Mouse (Mus musculus): Measurements from ENCODE around the gene Gm26620.

Gene Gm26620

GRCm38 (mm10) chr1:170896651-170897281 is 11.9 kb downstream of the Gm26620 start:
- Histone ChIP-seq H3K4me1 (replicated peaks; ENCODE audit: low read depth, low read length) (peaks cover 53% of the 10 kb centered on the region), H3K9me3 (ENCODE audit: low read length) (no peaks in the 10 kb centered on the region), H3K27me3 (ENCODE audit: insufficient read depth, low read length) (no peaks in the 10 kb centered on the region), H3K36me3 (ENCODE audit: insufficient read depth, low read length) (no peaks in the 10 kb centered on the region), H3K4me3 (replicated peaks; ENCODE audit: low read length) (no peak overlapping the region)
- TF ChIP-seq POU5F1 (IDR thresholded peaks at IDR 0.05; ENCODE audit: borderline replicate concordance, low read length), result no peak
- no peak for TF ChIP-seq CTCF (conservative IDR thresholded peaks at IDR 0.05; ENCODE audit: low read length)
- no peak for TF ChIP-seq NANOG (IDR thresholded peaks at IDR 0.05; ENCODE audit: borderline replicate concordance, low read length)

GRCm38 (mm10) chr1:170898413-170899075 is 13.7 kb downstream of the Gm26620 start:
- Histone ChIP-seq H3K4me3 (replicated peaks; ENCODE audit: low read length) (no peak overlapping the region), H3K36me3 (ENCODE audit: insufficient read depth, low read length) (no peaks in the 10 kb centered on the region), H3K4me1 (replicated peaks; ENCODE audit: low read depth, low read length) (peaks cover 44% of the 10 kb centered on the region), H3K27me3 (ENCODE audit: insufficient read depth, low read length) (no peaks in the 10 kb centered on the region), H3K9me3 (ENCODE audit: low read length) (no peaks in the 10 kb centered on the region)
- TF ChIP-seq CTCF (conservative IDR thresholded peaks at IDR 0.05; ENCODE audit: low read length), result no peak

- H3K27me3 ChIP-seq (ENCODE audit: insufficient read depth, low read length), result peaks cover 6% of the 10 kb centered on the region
- no peaks in the 10 kb centered on the region for H3K36me3 ChIP-seq (ENCODE audit: insufficient read depth, low read length)
- H3K9me3 ChIP-seq (ENCODE audit: low read length), result no peaks in the 10 kb centered on the region
- no peak for TF ChIP-seq NANOG (IDR thresholded peaks at IDR 0.05; ENCODE audit: borderline replicate concordance, low read length)
- no peak for TF ChIP-seq POU5F1 (IDR thresholded peaks at IDR 0.05; ENCODE audit: borderline replicate concordance, low read length)
- TF ChIP-seq CTCF (conservative IDR thresholded peaks at IDR 0.05; ENCODE audit: low read length), result peak; percentile 28; the same call in 1 of the 2 replicates
- no peak overlapping the region for H3K4me3 ChIP-seq (replicated peaks; ENCODE audit: low read length)
- H3K4me1 ChIP-seq (replicated peaks; ENCODE audit: low read depth, low read length), result peaks cover 29% of the 10 kb centered on the region
These were observed 16.1 kb downstream of the Gm26620 start for GRCm38 (mm10) chr1:170900799-170901467.

GRCm38 (mm10) chr1:170901536-170902238 is 16.8 kb downstream of the Gm26620 start:
- Histone ChIP-seq H3K9me3 (ENCODE audit: low read length) (no peaks in the 10 kb centered on the region), H3K4me3 (replicated peaks; ENCODE audit: low read length) (no peak overlapping the region), H3K36me3 (ENCODE audit: insufficient read depth, low read length) (no peaks in the 10 kb centered on the region), H3K4me1 (replicated peaks; ENCODE audit: low read depth, low read length) (peaks cover 23% of the 10 kb centered on the region), H3K27me3 (ENCODE audit: insufficient read depth, low read length) (peaks cover 12% of the 10 kb centered on the region)
- no peak for TF ChIP-seq NANOG (IDR thresholded peaks at IDR 0.05; ENCODE audit: borderline replicate concordance, low read length)
- no peak for TF ChIP-seq POU5F1 (IDR thresholded peaks at IDR 0.05; ENCODE audit: borderline replicate concordance, low read length)
- peak; percentile 67 for TF ChIP-seq CTCF (conservative IDR thresholded peaks at IDR 0.05; ENCODE audit: low read length)

GRCm38 (mm10) chr1:170903485-170903884 is 18.6 kb downstream of the Gm26620 start:
- Histone ChIP-seq H3K9me3 (ENCODE audit: low read length) (no peaks in the 10 kb centered on the region), H3K36me3 (ENCODE audit: insufficient read depth, low read length) (no peaks in the 10 kb centered on the region), H3K4me1 (replicated peaks; ENCODE audit: low read depth, low read length) (peaks cover 26% of the 10 kb centered on the region), H3K4me3 (replicated peaks; ENCODE audit: low read length) (no peak overlapping the region), H3K27me3 (ENCODE audit: insufficient read depth, low read length) (peaks cover 29% of the 10 kb centered on the region)
- no peak for TF ChIP-seq NANOG (IDR thresholded peaks at IDR 0.05; ENCODE audit: borderline replicate concordance, low read length)
- TF ChIP-seq CTCF (conservative IDR thresholded peaks at IDR 0.05; ENCODE audit: low read length), result no peak
- TF ChIP-seq POU5F1 (IDR thresholded peaks at IDR 0.05; ENCODE audit: borderline replicate concordance, low read length), result no peak

- H3K36me3 ChIP-seq (ENCODE audit: insufficient read depth, low read length), result no peaks in the 10 kb centered on the region
- peak overlapping the region; percentile 76 for H3K4me3 ChIP-seq (replicated peaks; ENCODE audit: low read length)
- no peak for TF ChIP-seq NANOG (IDR thresholded peaks at IDR 0.05; ENCODE audit: borderline replicate concordance, low read length)
- TF ChIP-seq CTCF (conservative IDR thresholded peaks at IDR 0.05; ENCODE audit: low read length), result no peak
- TF ChIP-seq POU5F1 (IDR thresholded peaks at IDR 0.05; ENCODE audit: borderline replicate concordance, low read length), result no peak
- peaks cover 33% of the 10 kb centered on the region for H3K27me3 ChIP-seq (ENCODE audit: insufficient read depth, low read length)
- H3K9me3 ChIP-seq (ENCODE audit: low read length), result no peaks in the 10 kb centered on the region
- H3K4me1 ChIP-seq (replicated peaks; ENCODE audit: low read depth, low read length), result peaks cover 20% of the 10 kb centered on the region; the same call in 1 of the 2 replicates
These were observed 22.2 kb downstream of the Gm26620 start for GRCm38 (mm10) chr1:170907111-170907455.

- peaks cover 37% of the 10 kb centered on the region for H3K27me3 ChIP-seq (ENCODE audit: insufficient read depth, low read length)
- H3K4me1 ChIP-seq (replicated peaks; ENCODE audit: low read depth, low read length), result peaks cover 15% of the 10 kb centered on the region; the same call in 1 of the 2 replicates
- peak overlapping the region; percentile 76 for H3K4me3 ChIP-seq (replicated peaks; ENCODE audit: low read length)
- TF ChIP-seq POU5F1 (IDR thresholded peaks at IDR 0.05; ENCODE audit: borderline replicate concordance, low read length) (no peak), NANOG (IDR thresholded peaks at IDR 0.05; ENCODE audit: borderline replicate concordance, low read length) (no peak), CTCF (conservative IDR thresholded peaks at IDR 0.05; ENCODE audit: low read length) (no peak)
- no peaks in the 10 kb centered on the region for H3K36me3 ChIP-seq (ENCODE audit: insufficient read depth, low read length)
- H3K9me3 ChIP-seq (ENCODE audit: low read length), result no peaks in the 10 kb centered on the region
These were observed 22.8 kb downstream of the Gm26620 start for GRCm38 (mm10) chr1:170907456-170908191.

Measured in E14TG2a.4 (cell line).